Mouse (Mus musculus) G1E (cell line): ENCODE results near the gene Serinc5.

Experiments used
- CTCF ChIP-seq: IDR thresholded peaks from 2 replicates; pipeline ENCODE4 v1.5.1; 2012; ENCODE audit warnings: low read depth, low read length, inconsistent platforms, mixed read lengths
- GATA1 ChIP-seq: IDR thresholded peaks from 2 replicates; pipeline ENCODE4 v1.6.1; 2012; ENCODE audit warnings: borderline replicate concordance, low read length, inconsistent platforms, mixed read lengths

DNA sequence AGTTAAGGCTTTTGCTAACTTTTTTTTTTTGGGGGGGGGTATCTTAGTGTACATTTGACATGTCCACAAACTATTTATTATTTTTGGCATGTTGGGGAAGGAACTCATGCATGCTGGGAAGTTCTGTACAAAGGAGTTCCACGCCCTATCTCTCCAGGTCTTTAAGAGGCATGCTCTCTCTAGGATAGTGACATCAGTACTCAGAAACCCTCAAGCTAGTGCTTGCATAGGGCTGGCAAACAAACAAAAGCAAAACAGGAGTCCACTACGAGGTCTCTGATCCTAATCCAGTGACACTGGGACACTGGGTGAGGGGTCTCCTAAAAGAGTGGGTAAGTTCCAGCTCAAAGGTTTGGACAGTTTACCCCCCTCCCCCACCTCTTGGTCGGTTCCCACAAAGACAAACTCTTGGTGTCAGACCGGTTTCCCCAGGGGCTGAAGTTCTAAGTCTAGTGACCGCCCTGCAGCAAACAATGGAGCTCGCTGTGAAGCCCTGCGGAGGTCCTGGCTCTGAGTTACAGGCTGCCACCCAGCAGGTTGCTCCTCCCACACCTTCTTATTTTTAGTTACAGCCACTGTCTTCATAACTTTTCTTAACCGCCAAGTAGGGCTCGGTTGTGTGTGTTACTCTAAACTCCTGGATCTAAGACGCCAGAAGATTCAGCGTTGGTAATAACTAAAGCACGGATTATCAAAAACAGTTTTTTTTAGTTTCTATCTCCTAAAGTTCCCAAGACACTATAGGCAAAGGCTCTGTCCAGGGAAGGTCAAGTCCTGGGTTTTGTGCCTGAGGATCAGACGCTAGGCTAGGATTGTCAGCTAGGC is 1.2 kb upstream of the Serinc5 start:
- no peak for TF ChIP-seq CTCF
- TF ChIP-seq GATA1 = no peak
